Mouse (Mus musculus) kidney, postnatal 36 days (tissue): ENCODE measurements around the gene Grik5.
"Not testable (repeated sequence)": the region's sequence is repeated elsewhere in the genome, so short reads cannot be mapped to it uniquely, and the experiment has no call there.

ENCODE experiments used
- DNase-seq, 2 experiments: peaks; one replicate each; pipeline ENCODE4 v3.0.0; 2021 to 2022; ENCODE audit warnings: mixed read lengths in 2 of 2

The Grik5 gene

DNA sequence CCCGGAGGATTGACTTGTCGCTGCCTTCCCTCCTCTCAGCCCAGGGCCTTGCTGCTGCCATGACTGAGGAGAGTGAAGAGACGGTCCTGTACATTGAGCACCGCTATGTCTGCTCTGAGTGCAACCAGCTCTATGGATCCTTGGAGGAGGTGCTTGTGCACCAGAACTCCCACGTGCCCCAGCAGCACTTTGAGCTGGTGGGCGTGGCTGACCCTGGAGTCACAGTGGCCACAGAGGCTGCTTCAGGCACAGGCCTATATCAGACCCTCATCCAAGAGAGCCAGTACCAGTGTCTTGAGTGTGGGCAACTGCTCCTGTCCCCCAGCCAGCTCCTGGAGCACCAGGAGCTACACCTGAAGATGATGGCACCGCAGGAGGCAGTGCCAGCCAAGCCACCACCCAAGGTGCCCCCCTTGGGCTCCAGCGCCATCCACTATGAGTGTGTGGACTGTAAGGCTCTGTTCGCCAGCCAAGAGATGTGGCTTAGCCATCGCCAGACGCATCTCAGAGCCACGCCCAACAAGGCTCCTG lies 7.4 kb upstream of the Grik5 start:
- DNase-seq: peak; percentile 54 to 73

GRCm38 (mm10) chr7:25077414-25077755 lies 5.2 kb upstream of the Grik5 start:
- no peak for DNase-seq

DNA sequence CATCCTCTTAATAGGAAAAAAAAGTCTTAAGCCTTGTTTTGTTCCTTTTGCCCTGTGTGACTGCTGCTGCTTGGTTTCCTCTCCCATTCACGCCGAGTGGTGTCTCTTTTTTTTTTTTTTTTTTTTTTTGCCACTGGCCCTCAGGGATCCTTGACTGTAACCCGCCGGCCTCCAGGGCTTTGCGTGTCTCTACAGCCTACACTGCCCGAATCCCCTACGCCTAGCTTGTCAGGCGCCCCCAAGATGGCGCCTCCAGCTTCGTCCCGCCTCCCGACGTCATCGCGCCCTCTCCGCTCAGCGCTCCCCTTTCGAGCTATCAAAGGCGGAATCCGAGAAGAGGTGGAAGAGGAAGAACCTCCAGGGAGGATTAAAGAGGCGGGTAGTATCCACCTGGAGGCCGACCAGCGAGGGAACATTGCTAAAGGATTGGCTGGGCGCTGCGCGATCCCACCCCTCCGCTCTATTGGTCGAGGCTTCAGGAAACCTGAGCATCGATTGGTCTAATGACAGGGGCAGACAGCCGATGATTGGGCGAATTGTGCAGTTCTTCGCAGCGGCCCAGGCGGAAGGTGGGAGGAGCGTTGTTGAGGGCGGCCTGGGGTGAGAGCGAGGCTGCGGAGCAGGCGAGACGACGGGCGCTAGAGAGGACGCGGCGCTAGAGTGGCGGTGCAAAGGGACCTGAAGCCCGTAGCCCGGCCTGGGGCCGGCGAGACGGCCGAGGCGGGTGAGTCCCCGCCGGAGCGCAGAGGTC lies 4.7 kb upstream of the Grik5 start:
- peak; percentile 97 to 99 for DNase-seq

DNA sequence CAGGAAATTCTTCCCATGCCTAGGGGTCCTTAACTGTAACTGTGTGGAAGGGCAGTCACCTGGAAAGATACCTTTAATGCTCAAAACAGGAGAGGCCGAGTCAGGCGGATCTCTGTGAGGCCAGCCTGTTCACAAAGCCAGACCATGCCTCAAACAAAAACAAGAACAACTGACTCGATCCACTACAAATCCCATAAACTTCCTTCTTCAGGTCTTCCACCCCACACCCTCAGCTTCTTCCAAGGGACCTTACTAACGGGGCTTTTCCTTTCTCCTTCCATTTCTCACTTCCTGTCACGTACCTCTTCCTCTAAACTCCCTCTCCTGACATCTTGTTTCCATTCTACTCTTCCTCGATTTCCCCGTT lies 4.1 kb upstream of the Grik5 start:
- no peak for DNase-seq

DNA sequence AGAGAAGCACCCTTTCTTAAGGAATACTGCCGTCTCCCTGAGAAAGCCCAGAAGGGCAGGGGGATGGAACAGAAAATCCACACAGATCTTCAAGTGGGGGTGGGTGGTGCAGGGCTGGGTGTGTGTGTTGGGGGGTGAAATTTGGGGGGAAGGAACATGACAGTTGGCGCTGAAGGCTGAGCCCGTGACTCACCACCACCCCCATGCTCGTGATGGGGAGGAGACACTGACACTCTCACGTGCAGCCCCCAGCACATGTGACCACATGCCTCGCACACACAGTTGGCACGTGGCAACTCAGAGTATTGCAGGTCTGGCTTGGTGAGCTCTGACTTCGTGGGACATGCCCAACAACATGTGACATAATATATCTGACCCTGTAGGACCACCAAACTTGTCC lies 1.8 kb upstream of the Grik5 start:
- DNase-seq: no peak

DNA sequence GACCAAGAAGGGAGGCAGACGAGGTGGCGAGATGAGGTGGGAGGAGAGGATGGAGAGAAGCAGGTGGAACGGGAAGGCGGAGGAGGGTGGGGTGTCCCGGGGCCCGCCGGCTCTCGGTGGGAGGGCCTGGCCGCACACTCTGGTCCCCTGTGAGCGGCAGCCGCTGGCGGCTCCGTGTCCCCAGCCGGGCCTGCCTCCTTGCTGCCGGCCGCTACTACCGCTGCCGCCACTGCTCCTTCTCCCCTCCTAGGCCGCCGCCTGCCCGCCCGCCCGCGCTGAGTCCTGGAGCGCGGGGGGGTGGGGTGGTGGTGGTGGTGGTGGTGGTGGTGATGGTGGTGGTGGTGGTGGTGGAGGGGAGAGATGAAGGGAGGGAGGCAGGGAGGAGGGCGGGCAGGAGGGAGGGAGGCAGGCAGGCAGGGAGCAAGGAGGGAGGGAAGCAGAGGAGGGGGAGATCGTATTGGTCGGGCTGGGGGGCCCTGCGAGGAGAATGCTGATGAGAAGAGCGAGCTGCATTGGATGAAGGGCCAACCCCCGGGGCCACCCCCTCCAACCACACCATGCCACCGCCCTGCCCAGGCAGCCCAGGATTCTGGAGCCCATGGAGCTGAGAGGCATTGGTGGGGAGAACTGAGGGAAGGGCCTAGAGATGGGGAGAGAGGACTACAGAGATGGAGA lies 707 bp upstream of the Grik5 start:
- DNase-seq: peak; percentile 19 to 48

- no peak for DNase-seq
Measured at GRCm38 (mm10) chr7:25068724-25069123, 3.4 kb downstream of the Grik5 start.

GRCm38 (mm10) chr7:25067909-25068656 lies 4.1 kb downstream of the Grik5 start:
- DNase-seq: no peak

- no peak for DNase-seq
Measured at GRCm38 (mm10) chr7:25067338-25067737, 4.8 kb downstream of the Grik5 start.

- no peak for DNase-seq
Measured at GRCm38 (mm10) chr7:25063900-25064299, 8.2 kb downstream of the Grik5 start.

GRCm38 (mm10) chr7:25063346-25063745 lies 8.8 kb downstream of the Grik5 start:
- DNase-seq: no peak

DNA sequence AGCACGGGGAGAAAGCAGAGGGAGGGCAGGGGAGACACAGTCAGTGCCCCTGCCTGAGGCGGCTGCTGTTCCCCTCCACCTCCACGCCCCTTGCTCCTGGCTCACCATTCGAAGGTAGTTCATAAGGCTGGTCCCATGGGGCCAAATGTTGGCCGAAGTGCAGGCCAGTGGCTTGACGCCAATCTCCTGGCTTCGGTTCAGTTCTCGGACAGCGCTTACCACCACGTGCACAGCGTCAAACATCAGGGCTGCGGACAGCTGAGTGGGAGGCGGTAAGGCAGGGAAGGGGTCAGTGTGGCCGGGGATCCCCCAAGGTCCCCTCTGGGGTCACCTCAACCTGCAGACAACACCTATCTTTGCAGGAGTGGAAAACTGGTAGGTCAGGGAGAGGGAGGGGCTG lies 13.3 kb downstream of the Grik5 start:
- peak; percentile 37 to 63 for DNase-seq

DNA sequence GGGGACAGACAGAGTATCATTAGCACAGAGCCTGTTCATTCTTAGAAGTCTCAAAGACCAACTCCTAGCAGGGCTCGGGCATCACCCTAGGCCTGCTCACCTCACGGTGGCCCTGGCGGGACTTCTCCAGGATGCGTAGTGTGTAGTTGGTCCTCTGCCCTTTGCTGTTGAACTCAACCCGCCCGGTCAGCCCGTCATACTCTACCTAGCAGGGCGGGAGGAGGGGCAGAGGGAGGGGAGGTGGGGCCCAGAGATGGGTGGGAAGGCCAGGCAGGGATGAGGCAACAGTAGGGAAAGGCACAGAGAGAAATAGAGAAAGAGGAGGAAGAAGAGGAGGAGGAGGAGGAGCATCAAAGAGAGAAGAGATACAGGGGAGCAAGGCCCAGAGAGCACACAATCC lies 13.8 kb downstream of the Grik5 start:
- DNase-seq: no peak

GRCm38 (mm10) chr7:25057888-25058287 lies 14.3 kb downstream of the Grik5 start:
- no peak for DNase-seq

- no peak for DNase-seq
Measured at GRCm38 (mm10) chr7:25056951-25057350, 15.2 kb downstream of the Grik5 start.

GRCm38 (mm10) chr7:25052587-25052986 lies 19.6 kb downstream of the Grik5 start:
- no peak for DNase-seq

DNA sequence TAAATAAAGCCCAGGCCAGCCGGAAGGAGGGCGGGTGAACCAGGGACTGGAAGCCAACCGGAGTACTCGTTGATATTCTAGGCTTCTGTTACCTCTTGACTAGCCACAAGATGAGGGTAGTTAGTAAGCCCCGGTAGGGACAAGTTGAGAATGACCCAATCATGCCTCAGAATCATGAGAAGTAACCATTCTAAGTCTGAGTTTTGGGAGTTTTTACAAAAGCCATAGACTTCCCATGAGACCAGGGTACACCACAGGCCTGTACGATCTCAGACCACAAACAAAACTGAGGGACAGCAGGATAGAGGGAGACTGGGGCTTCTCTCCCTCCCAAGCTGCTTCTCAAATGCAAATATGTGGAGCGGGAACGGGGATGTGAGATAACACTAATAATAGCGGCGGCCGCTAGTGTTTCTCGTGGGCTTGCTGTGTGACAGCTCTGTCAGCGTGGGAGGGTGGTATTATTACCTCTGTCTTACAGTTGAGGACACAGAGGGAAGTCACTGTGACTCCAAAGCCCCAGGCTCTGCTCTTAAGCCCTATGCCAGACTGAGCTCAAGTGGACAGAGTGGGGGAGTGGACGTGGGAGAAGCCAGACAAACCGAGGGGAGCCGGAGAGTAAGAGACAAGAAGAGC lies 22.7 kb downstream of the Grik5 start:
- DNase-seq: no peak

- DNase-seq: no peak
Measured at GRCm38 (mm10) chr7:25047363-25047762, 24.8 kb downstream of the Grik5 start.

GRCm38 (mm10) chr7:25044599-25044998 lies 27.5 kb downstream of the Grik5 start:
- DNase-seq: not testable (repeated sequence)

- DNase-seq: peak in 1 of 2 experiments; percentile 17
Measured at GRCm38 (mm10) chr7:25041921-25042320, 30.2 kb downstream of the Grik5 start.

- DNase-seq: peak; percentile 35 to 82
Measured at GRCm38 (mm10) chr7:25035916-25036315, 36.2 kb downstream of the Grik5 start.

DNA sequence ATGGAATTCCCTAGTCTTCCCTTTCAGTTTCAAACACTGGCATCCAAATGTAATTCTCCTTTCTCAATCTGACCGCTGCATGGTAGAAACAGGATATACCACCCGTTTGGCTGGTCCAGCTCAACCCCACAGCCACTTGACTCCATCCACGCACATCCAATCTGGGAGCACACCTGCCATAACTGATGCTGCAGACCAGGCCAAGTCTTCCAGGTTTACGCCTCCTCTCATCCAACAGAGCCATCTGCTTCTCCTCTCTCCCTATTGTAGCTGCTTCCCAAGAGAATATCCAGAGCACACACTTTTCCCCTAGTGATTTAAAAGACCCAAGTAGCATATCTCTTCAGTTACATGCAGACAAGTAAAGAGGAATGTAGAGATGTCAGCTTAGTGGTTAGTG lies 37.4 kb downstream of the Grik5 start:
- no peak for DNase-seq

DNA sequence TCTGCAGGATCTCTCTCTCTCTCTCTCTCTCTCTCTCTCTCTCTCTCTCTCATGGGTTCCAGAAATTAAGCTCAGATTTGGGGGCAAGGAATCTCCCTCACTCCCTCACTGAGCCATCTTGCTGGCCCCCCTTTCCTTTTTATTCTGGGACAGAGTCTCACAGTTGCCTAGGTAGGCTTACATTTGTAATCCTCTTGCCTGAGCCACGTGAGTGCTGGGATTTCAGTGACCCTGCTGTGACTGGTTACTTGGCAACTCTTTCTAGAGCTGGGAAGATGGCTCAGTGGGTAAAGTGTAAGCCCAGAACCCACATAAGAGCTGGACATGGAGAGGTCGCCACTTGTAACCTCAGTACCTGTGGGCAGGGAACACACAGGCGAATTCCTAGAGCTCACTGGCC lies 40.6 kb downstream of the Grik5 start:
- no peak for DNase-seq
